Mouse (Mus musculus): ENCODE data around the gene Fgf4.

Fgf4 gene

GRCm38 (mm10) chr7:144864160-144864670 is 17.0 kb downstream of the Fgf4 start:
- DNase-seq (ENCODE audit: low read depth, low spot score), result peak; percentile 96

- DNase-seq (ENCODE audit: low read depth, low spot score), result no peak
Measured at GRCm38 (mm10) chr7:144867161-144867560, 20.0 kb downstream of the Fgf4 start.

- peak; percentile 69 for DNase-seq (ENCODE audit: low read depth, low spot score)
Measured at GRCm38 (mm10) chr7:144867602-144868001, 20.4 kb downstream of the Fgf4 start.

- DNase-seq (ENCODE audit: low read depth, low spot score), result peak; percentile 58
Measured at GRCm38 (mm10) chr7:144872420-144872819, 25.3 kb downstream of the Fgf4 start.

- peak; percentile 79 for DNase-seq (ENCODE audit: low read depth, low spot score)
Measured at GRCm38 (mm10) chr7:144873160-144873559, 26.0 kb downstream of the Fgf4 start.

GRCm38 (mm10) chr7:144874226-144874625 is 27.1 kb downstream of the Fgf4 start:
- no peak for DNase-seq (ENCODE audit: low read depth, low spot score)

- DNase-seq (ENCODE audit: low read depth, low spot score), result no peak
Measured at GRCm38 (mm10) chr7:144878401-144878800, 31.2 kb downstream of the Fgf4 start.

GRCm38 (mm10) chr7:144883106-144883505 is 35.9 kb downstream of the Fgf4 start:
- no peak for DNase-seq (ENCODE audit: low read depth, low spot score)

- DNase-seq (ENCODE audit: low read depth, low spot score), result peak; percentile 74
Measured at GRCm38 (mm10) chr7:144887672-144888071, 40.5 kb downstream of the Fgf4 start.

GRCm38 (mm10) chr7:144888564-144889299 is 41.6 kb downstream of the Fgf4 start:
- DNase-seq (ENCODE audit: low read depth, low spot score), result peak; percentile 84

GRCm38 (mm10) chr7:144890661-144891060 is 43.5 kb downstream of the Fgf4 start:
- DNase-seq (ENCODE audit: low read depth, low spot score), result peak; percentile 61

- no peak for DNase-seq (ENCODE audit: low read depth, low spot score)
Measured at GRCm38 (mm10) chr7:144891863-144892262, 44.7 kb downstream of the Fgf4 start.

GRCm38 (mm10) chr7:144892322-144892721 is 45.2 kb downstream of the Fgf4 start:
- peak; percentile 30 for DNase-seq (ENCODE audit: low read depth, low spot score)

GRCm38 (mm10) chr7:144894191-144894590 is 47.0 kb downstream of the Fgf4 start:
- DNase-seq (ENCODE audit: low read depth, low spot score), result peak; percentile 53

GRCm38 (mm10) chr7:144894706-144895105 is 47.5 kb downstream of the Fgf4 start:
- DNase-seq (ENCODE audit: low read depth, low spot score), result no peak

GRCm38 (mm10) chr7:144895305-144896111 is 48.3 kb downstream of the Fgf4 start:
- DNase-seq (ENCODE audit: low read depth, low spot score), result peak; percentile 84

GRCm38 (mm10) chr7:144896294-144897218 is 49.4 kb downstream of the Fgf4 start, which contains the start of gene Fgf15:
Gene Fgf15 (plus strand): TSS chr7:144896531.
- DNase-seq (ENCODE audit: low read depth, low spot score), result peak; percentile 59

- peak; percentile 55 for DNase-seq (ENCODE audit: low read depth, low spot score)
Measured at GRCm38 (mm10) chr7:144898506-144898905, 51.3 kb downstream of the Fgf4 start.

- DNase-seq (ENCODE audit: low read depth, low spot score), result peak; percentile 71
Measured at GRCm38 (mm10) chr7:144905514-144905913, 58.3 kb downstream of the Fgf4 start.

- peak; percentile 77 for DNase-seq (ENCODE audit: low read depth, low spot score)
Measured at GRCm38 (mm10) chr7:144906708-144907397, 59.7 kb downstream of the Fgf4 start.

GRCm38 (mm10) chr7:144907793-144908192 is 60.6 kb downstream of the Fgf4 start:
- DNase-seq (ENCODE audit: low read depth, low spot score), result peak; percentile 88

Measured in R1 (cell line).